Mouse (Mus musculus) stomach, postnatal 0 days (tissue): ENCODE results near the gene Magi2. TPM values are rescaled to one million over a fixed set of nuclear protein-coding genes. Genes with fewer than 3 reads are reported as not detected.

Experiments used
- ATAC-seq: fragments of 200-750 bp; cut with Nextera tagmentation; 2 replicates; pipeline ENCODE4 v1.8.0; 2017; ENCODE audit not compliant: low FRiP score, low TSS enrichment
- DNase-seq: peaks from one replicate; pipeline ENCODE4 v3.0.0-alpha.2; 2016; ENCODE audit warnings: low spot score
- H3K27ac ChIP-seq: fragments of 300-500 bp; sonication (generic); replicated peaks from 2 replicates; pipeline ENCODE4 v1.5.1; 2014; ENCODE audit warnings: mild to moderate bottlenecking, control low read depth
- H3K27me3 ChIP-seq: fragments of 300-500 bp; sonication (generic); 2 replicates; pipeline ENCODE4 v1.6.1; 2014; ENCODE audit warnings: low read length; ENCODE audit not compliant: control insufficient read depth, insufficient read depth
- H3K36me3 ChIP-seq: fragments of 300-500 bp; sonication (generic); 2 replicates; pipeline ENCODE4 v1.6.1; 2014; ENCODE audit warnings: low read length, mixed read lengths; ENCODE audit not compliant: control insufficient read depth, insufficient read depth
- H3K4me1 ChIP-seq: fragments of 300-500 bp; sonication (generic); replicated peaks from 2 replicates; pipeline ENCODE4 v1.6.1; 2014; ENCODE audit warnings: antibody characterized with exemption; ENCODE audit not compliant: control insufficient read depth, insufficient read depth
- H3K4me2 ChIP-seq: fragments of 300-500 bp; sonication (generic); replicated peaks from 2 replicates; pipeline ENCODE4 v1.6.1; 2014; ENCODE audit warnings: low read depth, mild to moderate bottlenecking, control low read depth, moderate library complexity
- H3K4me3 ChIP-seq: fragments of 300-500 bp; sonication (generic); 2 replicates; pipeline ENCODE4 v1.5.1; 2014; ENCODE audit warnings: low read depth, low read length, control low read depth
- H3K9ac ChIP-seq: fragments of 300-500 bp; sonication (generic); 2 replicates; pipeline ENCODE4 v1.6.1; 2014; ENCODE audit warnings: mild to moderate bottlenecking, low read length, control low read depth, mixed read lengths
- H3K9me3 ChIP-seq: fragments of 300-500 bp; sonication (generic); 2 replicates; pipeline ENCODE4 v1.6.1; 2016; ENCODE audit warnings: low read length; ENCODE audit not compliant: control insufficient read depth
- CTCF ChIP-seq: IDR thresholded peaks from 2 replicates; pipeline ENCODE4 v1.5.1; 2016; ENCODE audit warnings: antibody characterized with exemption, low read depth, mild to moderate bottlenecking, moderate library complexity
- EP300 ChIP-seq: optimal IDR thresholded peaks from 2 replicates; pipeline ENCODE3; 2016; ENCODE audit warnings: antibody characterized with exemption
- WGBS: fragments of 180-500 bp; shearing (Covaris S2); extraction: QIAGEN DNeasy Blood & Tissue Kit; methylation state at CpG from one replicate; pipeline ENCODE4 v1.1.7; 2014; 5-methylcytosine and 5-hydroxymethylcytosine counted together
- polyA plus RNA-seq: library from polyadenylated mRNA; unstranded; fragments of >200 nt; fragmentation: Nextera tagmentation; extraction: Ambion mirVana; gene quantifications from 2 replicates; pipeline ENCODE4 v1.2.1, GENCODE M21; 2015

The Magi2 gene
- polyA plus RNA-seq, 1 experiment from 2014 or later, result 1.9 TPM

DNA sequence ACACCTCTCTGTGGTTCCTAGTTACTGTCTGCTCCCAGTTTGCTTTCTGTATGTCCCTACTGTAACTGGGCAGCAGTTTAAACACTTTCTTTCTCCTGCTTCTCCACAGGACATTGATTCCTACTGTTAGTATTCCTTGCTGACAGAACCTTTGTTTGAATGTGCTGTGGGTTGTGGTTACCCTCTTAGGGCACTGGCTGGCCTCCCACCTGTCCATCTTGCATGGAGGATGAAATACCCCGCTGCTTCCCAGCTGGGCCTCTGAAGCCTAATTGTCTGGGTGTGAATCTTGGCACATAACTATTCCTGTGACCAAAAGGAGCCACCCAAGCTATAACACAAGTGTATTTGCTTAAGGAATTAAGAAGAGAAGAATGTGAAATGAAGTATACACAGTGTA, 823.4 kb downstream of the Magi2 start:
- Histone ChIP-seq H3K27ac (no peak overlapping the region), H3K9ac (no peak overlapping the region), H3K4me2 (no peak overlapping the region), H3K27me3 (no peaks in the 10 kb centered on the region), H3K9me3 (no peaks in the 10 kb centered on the region), H3K36me3 (no peaks in the 10 kb centered on the region), H3K4me1 (no peaks in the 10 kb centered on the region), H3K4me3 (no peak overlapping the region)
- ATAC-seq, result no peak
- 28% methylated on average over 1 of the region's 1 CpGs for WGBS
- no peak for TF ChIP-seq EP300
- no peak for TF ChIP-seq CTCF
- DNase-seq, result no peak

DNA sequence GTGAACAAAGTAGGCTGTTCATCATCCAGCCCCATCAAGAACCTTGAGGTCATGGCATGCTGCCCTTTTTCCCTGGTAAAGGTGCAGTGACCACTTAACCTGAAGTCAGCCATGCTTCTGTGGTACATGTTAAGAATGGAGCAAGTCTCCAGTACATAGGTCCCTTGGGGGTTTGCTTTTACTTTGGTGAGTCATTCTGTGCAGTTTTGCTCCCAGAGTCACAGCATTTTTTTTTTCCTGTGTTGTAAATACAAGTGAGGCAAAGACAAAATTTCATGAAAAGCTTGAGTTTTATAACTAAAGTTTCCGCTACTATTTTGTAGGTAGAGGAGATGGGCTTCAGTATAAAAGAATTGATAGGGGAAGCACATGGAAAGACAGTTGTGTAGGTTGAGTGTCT, 828.2 kb downstream of the Magi2 start:
- ATAC-seq (no peak), DNase-seq (no peak)
- Histone ChIP-seq H3K9me3 (no peaks in the 10 kb centered on the region), H3K27ac (no peak overlapping the region), H3K9ac (no peak overlapping the region), H3K4me1 (no peaks in the 10 kb centered on the region), H3K4me2 (no peak overlapping the region), H3K36me3 (no peaks in the 10 kb centered on the region), H3K27me3 (no peaks in the 10 kb centered on the region), H3K4me3 (no peak overlapping the region)
- TF ChIP-seq EP300 (no peak), CTCF (no peak)
- WGBS, result 91% methylated on average over 1 of the region's 1 CpGs

- WGBS, result 38% methylated on average over 5 of the region's 5 CpGs
- Histone ChIP-seq H3K9me3 (no peaks in the 10 kb centered on the region), H3K4me1 (no peaks in the 10 kb centered on the region), H3K27ac (no peak overlapping the region), H3K27me3 (no peaks in the 10 kb centered on the region), H3K4me2 (no peak overlapping the region), H3K36me3 (no peaks in the 10 kb centered on the region), H3K4me3 (no peak overlapping the region), H3K9ac (no peak overlapping the region)
- TF ChIP-seq CTCF (no peak), EP300 (no peak)
- ATAC-seq (no peak; the same call in 1 of the 2 replicates), DNase-seq (no peak)
Observed at GRCm38 (mm10) chr5:20056074-20056842, 829.4 kb downstream of the Magi2 start.

- no peaks in the 10 kb centered on the region for H3K4me1 ChIP-seq
- no peaks in the 10 kb centered on the region for H3K36me3 ChIP-seq
- no peak overlapping the region for H3K4me3 ChIP-seq
- H3K9ac ChIP-seq, result no peak overlapping the region
- no peak for TF ChIP-seq CTCF
- TF ChIP-seq EP300, result no peak
- 77% methylated on average over 2 of the region's 2 CpGs for WGBS
- H3K27ac ChIP-seq, result no peak overlapping the region
- no peak overlapping the region for H3K4me2 ChIP-seq
- no peak for DNase-seq
- H3K9me3 ChIP-seq, result no peaks in the 10 kb centered on the region
- no peaks in the 10 kb centered on the region for H3K27me3 ChIP-seq
- ATAC-seq, result no peak
Observed at GRCm38 (mm10) chr5:20056856-20057255, 830.0 kb downstream of the Magi2 start.

GRCm38 (mm10) chr5:20062011-20062410, 835.2 kb downstream of the Magi2 start:
- TF ChIP-seq EP300 (no peak), CTCF (no peak)
- no peak overlapping the region for H3K9ac ChIP-seq
- H3K9me3 ChIP-seq, result no peaks in the 10 kb centered on the region
- ATAC-seq, result no peak
- no peaks in the 10 kb centered on the region for H3K36me3 ChIP-seq
- WGBS, result 71% methylated on average over 4 of the region's 4 CpGs
- H3K4me2 ChIP-seq, result no peak overlapping the region
- no peaks in the 10 kb centered on the region for H3K27me3 ChIP-seq
- H3K27ac ChIP-seq, result no peak overlapping the region
- no peak overlapping the region for H3K4me3 ChIP-seq
- no peak for DNase-seq
- no peaks in the 10 kb centered on the region for H3K4me1 ChIP-seq

DNA sequence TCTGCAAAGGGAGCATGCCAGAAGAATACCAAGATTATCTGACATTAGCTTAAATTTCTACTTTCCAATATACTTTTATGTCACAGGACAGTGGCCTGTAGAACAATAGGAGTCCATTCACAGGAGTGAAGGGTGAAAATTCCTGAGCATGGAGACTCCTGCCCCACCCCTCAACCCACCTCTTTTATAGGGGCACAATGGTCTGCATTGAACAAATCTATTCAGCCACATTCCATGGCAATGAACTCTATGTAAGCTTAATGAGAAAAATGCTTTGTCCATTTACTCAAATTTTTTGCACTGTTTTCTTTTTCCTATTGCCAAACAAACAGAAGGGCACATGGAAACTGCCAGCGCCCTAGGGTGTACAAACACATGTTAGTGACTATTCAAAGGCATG, 838.2 kb downstream of the Magi2 start:
- WGBS, result 80% methylated on average over 1 of the region's 1 CpGs
- no peak overlapping the region for H3K9ac ChIP-seq
- no peaks in the 10 kb centered on the region for H3K4me1 ChIP-seq
- no peaks in the 10 kb centered on the region for H3K36me3 ChIP-seq
- ATAC-seq (no peak), DNase-seq (no peak)
- H3K4me3 ChIP-seq, result no peak overlapping the region
- H3K4me2 ChIP-seq, result no peak overlapping the region
- H3K27ac ChIP-seq, result no peak overlapping the region
- H3K9me3 ChIP-seq, result no peaks in the 10 kb centered on the region
- TF ChIP-seq EP300, result no peak
- TF ChIP-seq CTCF, result no peak
- no peaks in the 10 kb centered on the region for H3K27me3 ChIP-seq
